Mouse (Mus musculus) left cerebral cortex, postnatal 10 days (tissue): ENCODE results near the gene C1qtnf5. TPM values are rescaled to one million over a fixed set of nuclear protein-coding genes. Genes with fewer than 3 reads are reported as not detected.
"Not testable (repeated sequence)": the region's sequence is repeated elsewhere in the genome, so short reads cannot be mapped to it uniquely, and the experiment has no call there.

Experiments
- DNase-seq, 2 experiments: peaks; one replicate each; pipeline ENCODE4 v3.0.0; 2021 to 2022; ENCODE audit warnings: low spot score in 2 of 2, mixed read lengths in 1 of 2; ENCODE audit errors: extremely low spot score in 1 of 2
- intact Hi-C: fragments of 180-260 bp; cut with DNase I; formaldehyde crosslinking; loops from one replicate; pipeline ENCODE4 v1.15.1; 2025
- total RNA-seq, 2 experiments: library from RNA; stranded (reverse); gene quantifications; 2 replicates each; pipeline ENCODE4 v1.2.3; 2021

Gene C1qtnf5
- total RNA-seq, 2 experiments from 2014 or later, result 11.2 to 12.1 TPM

- intact Hi-C loops, result no loop called here
- no peak for DNase-seq
These were observed 11.3 kb upstream of the C1qtnf5 start for GRCm38 (mm10) chr9:44095781-44096180.

GRCm38 (mm10) chr9:44096536-44096935, 10.5 kb upstream of the C1qtnf5 start:
- intact Hi-C loops, result no loop called here
- DNase-seq, result no peak

GRCm38 (mm10) chr9:44101490-44101889, 5.6 kb upstream of the C1qtnf5 start, which contains the start of gene Mfrp:
Mfrp (plus strand) TSS chr9:44101729.
- DNase-seq, result no peak
- intact Hi-C loops, result no loop called here

GRCm38 (mm10) chr9:44104881-44105280, 2.2 kb upstream of the C1qtnf5 start:
- intact Hi-C loops, result no loop called here
- DNase-seq, result no peak

GRCm38 (mm10) chr9:44105781-44106180, 1.3 kb upstream of the C1qtnf5 start:
- intact Hi-C loops, result no loop called here
- no peak for DNase-seq

- intact Hi-C loops, result no loop called here
- DNase-seq, result no peak
These were observed 863 bp upstream of the C1qtnf5 start for GRCm38 (mm10) chr9:44106182-44106581.

GRCm38 (mm10) chr9:44106596-44106995, 449 bp upstream of the C1qtnf5 start:
- intact Hi-C loops, result no loop called here
- no peak for DNase-seq

GRCm38 (mm10) chr9:44107557-44108179, 623 bp downstream of the C1qtnf5 start:
- intact Hi-C loops, result no loop called here
- peak in 1 of 2 experiments; percentile 77 for DNase-seq

GRCm38 (mm10) chr9:44108269-44109055, 1.4 kb downstream of the C1qtnf5 start:
- DNase-seq, result no peak
- intact Hi-C loops, result no loop called here

GRCm38 (mm10) chr9:44109360-44110095, 2.5 kb downstream of the C1qtnf5 start:
- peak; percentile 67 to 79 for DNase-seq
- intact Hi-C loops, result no loop called here

- intact Hi-C loops, DNase-seq: not testable (repeated sequence)
These were observed 4.9 kb downstream of the C1qtnf5 start for GRCm38 (mm10) chr9:44111909-44112308.

GRCm38 (mm10) chr9:44113105-44113789, 6.2 kb downstream of the C1qtnf5 start, which contains the start of the genes Gm49380 and Rnf26:
Gm49380 (minus strand) TSS chr9:44113500.
Rnf26 (minus strand) TSS chr9:44113517.
- intact Hi-C loops, result no loop called here
- peak; percentile 97 to 98 for DNase-seq

- DNase-seq, result no peak
- intact Hi-C loops, result no loop called here
These were observed 7.4 kb downstream of the C1qtnf5 start for GRCm38 (mm10) chr9:44114453-44114852.

GRCm38 (mm10) chr9:44115599-44115998, 8.6 kb downstream of the C1qtnf5 start:
- intact Hi-C loops, result no loop called here
- no peak for DNase-seq

GRCm38 (mm10) chr9:44116182-44116581, 9.1 kb downstream of the C1qtnf5 start:
- no peak for DNase-seq
- intact Hi-C loops, result no loop called here

GRCm38 (mm10) chr9:44119011-44119410, 12.0 kb downstream of the C1qtnf5 start:
- intact Hi-C loops, result no loop called here
- DNase-seq, result no peak

GRCm38 (mm10) chr9:44119948-44120465, 13.0 kb downstream of the C1qtnf5 start:
- no peak for DNase-seq
- intact Hi-C loops, result loop anchor here (5.0 to 10.0 kb wide), 2 partner anchors 138 to 215 kb away; partner anchors contain the start of gene H2afx

- intact Hi-C loops, result loop anchor here (5.0 to 10.0 kb wide), 2 partner anchors 142 to 210 kb away; partner anchors contain the start of gene H2afx
- DNase-seq, result no peak
These were observed 17.3 kb downstream of the C1qtnf5 start for GRCm38 (mm10) chr9:44124317-44124716.
